Mouse (Mus musculus): ENCODE data around the gene Hoxc11.

Gene Hoxc11

DNA sequence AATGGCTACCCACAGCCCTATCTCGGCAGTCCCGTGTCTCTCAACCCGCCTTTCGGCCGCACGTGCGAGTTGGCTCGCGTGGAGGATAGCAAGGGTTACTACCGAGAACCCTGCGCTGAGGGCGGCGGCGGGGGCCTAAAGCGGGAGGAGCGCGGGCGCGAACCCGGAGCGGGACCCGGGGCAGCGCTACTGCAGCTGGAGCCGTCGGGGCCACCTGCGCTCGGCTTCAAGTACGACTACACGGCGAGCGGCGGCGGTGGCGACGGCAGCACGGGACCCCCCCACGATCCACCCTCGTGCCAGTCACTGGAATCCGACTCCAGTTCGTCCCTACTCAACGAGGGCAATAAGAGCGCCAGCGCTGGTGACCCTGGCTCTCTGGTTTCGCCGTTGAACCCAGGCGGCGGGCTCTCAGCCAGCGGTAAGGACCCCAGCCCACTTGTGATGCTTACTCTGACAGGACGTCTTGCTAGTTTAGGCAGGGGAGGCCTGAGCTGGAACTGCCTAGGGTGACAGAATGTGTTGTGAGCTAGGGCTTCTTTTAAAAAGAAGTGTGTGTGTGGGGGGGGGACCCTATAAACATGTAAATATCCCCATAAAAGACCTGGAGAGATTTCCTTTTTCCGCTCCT is 17.1 kb upstream of the Hoxc11 start:
- DNase-seq (ENCODE audit: low spot score): no peak

DNA sequence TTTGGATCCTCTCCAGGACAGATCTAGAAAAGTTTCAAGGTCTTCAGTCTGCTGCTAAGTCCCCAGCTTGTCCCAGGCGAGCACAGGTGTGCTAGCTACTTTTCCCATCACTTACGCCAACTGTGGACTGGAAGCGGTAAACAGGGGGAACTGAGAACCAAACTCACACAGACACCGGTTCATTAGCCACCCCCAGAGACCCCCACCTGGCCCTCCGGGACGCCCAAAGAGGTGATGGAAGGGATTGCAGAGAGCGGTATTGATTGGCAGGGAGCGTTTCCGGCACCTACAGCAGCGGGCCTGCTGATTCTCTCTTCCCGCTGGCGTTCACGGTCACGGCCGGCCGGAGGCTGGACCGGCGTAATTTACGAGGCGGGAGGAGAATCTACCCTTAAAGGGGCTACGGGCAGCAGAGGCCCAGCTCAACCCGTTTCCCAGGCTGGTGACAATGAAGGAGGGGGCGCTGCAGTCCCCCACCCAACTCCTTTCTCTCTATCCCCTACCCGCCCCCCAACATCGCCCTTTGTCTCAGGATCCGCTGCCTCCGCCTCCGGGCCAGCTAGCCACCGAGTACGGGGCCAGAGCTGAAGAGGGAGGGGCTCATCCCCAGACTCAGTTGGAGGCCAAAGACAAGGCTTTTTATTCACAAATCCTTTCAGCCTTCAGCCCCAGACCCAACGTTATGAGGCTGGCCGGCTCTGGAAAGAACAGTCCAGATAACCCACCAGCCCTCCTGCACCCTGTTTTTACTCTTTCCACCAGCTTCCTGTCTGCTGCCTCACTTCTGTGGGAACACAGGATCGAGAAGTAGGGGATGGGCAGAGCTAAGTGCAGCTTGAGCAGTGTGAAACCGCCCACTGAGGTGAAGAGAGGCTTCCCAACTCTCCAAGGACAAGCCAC is 14.7 kb upstream of the Hoxc11 start:
- no peak for DNase-seq (ENCODE audit: low spot score)

DNA sequence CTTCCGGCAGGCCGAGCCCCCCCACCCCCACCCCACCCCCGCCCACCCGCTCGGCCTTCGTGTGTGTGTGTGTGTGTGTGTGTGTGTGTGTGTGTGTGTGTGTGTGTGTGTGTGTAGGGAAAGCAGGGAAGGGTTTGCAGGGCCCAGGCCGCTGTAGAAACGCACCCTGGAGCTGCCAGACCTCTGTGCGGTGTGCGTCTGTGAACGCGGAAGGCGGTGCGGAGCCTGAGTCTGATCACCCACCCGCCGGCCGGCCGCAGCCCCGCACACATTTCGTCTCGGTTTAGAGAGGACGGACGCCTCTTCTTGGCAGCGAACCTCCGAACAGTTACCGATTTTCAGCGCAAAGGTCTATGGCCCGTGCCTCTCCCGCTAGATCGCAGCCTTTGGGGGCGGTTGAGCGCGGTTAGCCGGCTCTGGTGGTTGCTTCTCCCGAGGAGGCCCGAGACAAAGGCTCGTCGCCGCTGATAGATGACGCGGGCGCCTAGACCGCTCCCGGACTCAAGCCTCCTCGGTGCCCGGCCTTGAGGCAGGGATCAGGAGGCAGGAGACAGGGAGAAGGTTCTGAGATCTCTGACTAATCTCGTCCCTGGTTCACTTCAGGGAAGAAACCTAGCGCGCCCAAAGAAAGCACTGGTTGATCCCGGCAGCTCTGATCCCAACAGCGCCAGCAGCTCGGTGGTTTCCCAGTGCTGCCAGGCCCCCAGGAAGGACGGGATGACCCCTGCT is 11.3 kb upstream of the Hoxc11 start:
- no peak for DNase-seq (ENCODE audit: low spot score)

DNA sequence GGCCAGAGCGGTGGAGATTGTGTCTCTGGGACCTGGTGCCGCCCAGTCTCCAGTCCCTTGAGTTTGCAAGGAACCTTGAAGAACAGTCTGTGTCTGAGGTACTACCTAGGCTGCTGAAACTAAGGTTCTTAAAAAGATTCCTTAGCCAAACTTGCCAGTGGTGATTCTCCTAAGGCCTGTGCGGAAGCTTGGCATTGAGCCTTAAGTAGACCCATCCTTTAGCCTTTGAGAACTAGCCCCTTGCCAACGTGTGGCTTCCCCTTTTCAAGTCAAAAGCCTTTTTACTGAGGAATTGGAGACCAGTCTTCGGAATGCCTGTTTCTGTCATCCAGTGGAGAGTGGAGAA is 10.8 kb upstream of the Hoxc11 start:
- no peak for DNase-seq (ENCODE audit: low spot score)

GRCm38 (mm10) chr15:102945185-102946077 is 8.8 kb upstream of the Hoxc11 start:
- DNase-seq (ENCODE audit: low spot score): no peak

DNA sequence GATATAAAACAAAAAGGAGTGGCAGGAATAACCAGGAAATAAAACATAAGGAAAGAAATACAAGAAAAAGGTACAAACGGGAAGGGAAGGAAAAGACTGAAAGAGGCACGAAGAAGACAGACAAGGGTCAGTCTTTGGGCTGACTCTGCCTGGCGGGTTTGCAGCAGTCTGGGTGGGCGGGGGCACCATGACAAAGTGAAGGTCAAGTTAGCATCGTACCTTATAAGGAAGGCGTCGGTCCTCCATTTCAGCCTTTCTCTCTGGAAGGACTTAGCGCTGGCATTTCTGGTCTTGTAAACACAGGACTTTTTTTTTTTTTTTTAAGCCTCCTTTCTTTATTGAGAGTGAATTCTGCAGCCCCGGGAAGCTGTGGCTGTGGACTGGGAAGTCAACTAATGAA is 7.0 kb upstream of the Hoxc11 start:
- no peak for DNase-seq (ENCODE audit: low spot score)

- DNase-seq (ENCODE audit: low spot score): no peak
These were observed 5.4 kb upstream of the Hoxc11 start for GRCm38 (mm10) chr15:102948842-102949241.

DNA sequence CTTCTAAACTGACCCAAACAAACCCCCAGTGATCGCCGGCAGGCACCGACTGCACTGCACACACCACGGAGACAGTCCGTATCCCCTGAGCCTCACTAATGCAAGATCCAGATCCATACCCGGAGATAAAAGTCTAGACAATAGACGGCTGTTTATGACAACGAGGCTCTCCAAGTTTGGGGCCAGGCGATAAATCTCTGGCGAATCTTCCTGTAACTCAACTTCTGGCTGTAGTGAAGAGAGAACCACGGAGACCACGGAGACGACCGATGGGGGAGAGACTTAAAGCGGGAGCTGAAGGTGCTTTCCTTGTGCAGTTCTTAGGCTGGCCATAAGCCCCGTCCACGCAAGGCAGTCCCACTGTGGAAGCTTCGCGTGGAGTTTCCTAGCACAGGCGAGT is 4.5 kb upstream of the Hoxc11 start:
- DNase-seq (ENCODE audit: low spot score): no peak

GRCm38 (mm10) chr15:102950877-102951276 is 3.4 kb upstream of the Hoxc11 start:
- no peak for DNase-seq (ENCODE audit: low spot score)

GRCm38 (mm10) chr15:102953561-102953960 is 666 bp upstream of the Hoxc11 start:
- no peak for DNase-seq (ENCODE audit: low spot score)

DNA sequence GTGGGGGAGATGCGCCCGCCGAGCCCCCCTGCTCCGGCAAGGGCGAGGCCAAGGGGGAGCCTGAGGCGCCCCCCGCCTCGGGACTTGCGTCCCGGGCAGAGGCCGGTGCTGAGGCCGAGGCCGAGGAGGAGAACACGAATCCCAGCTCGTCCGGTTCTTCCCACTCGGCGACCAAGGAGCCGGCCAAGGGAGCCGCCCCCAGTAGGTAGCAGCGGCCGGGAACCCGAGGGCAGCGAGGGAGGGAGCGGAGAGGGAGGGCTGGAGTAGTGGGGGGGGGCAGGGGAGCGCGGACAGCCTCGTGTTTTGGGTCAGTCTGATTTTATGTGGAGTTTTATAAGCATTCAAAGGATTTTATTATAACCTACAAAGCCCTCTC is 768 bp downstream of the Hoxc11 start:
- no peak for DNase-seq (ENCODE audit: low spot score)

- no peak for DNase-seq (ENCODE audit: low spot score)
These were observed 1.8 kb downstream of the Hoxc11 start for GRCm38 (mm10) chr15:102955833-102956640.

DNA sequence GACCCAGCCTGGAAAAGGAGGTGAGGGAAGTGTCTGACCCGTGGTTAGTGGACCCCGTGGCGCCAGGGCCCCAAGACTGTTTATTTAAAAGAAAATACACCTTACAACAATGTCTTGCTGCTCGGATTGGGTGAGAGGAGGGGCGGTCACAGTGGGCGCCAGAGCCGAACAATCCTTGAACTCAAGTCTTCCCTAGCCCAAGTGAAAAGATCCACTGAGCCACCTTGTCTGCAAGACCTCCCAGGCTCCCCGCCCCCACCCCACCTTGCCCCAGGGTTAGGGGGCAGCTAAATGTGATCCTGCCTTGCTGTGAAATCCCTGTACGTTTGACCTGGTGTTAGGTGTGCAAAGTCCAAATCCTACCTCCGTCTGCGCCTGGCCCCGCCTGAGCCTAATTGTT is 2.7 kb downstream of the Hoxc11 start:
- DNase-seq (ENCODE audit: low spot score): no peak

DNA sequence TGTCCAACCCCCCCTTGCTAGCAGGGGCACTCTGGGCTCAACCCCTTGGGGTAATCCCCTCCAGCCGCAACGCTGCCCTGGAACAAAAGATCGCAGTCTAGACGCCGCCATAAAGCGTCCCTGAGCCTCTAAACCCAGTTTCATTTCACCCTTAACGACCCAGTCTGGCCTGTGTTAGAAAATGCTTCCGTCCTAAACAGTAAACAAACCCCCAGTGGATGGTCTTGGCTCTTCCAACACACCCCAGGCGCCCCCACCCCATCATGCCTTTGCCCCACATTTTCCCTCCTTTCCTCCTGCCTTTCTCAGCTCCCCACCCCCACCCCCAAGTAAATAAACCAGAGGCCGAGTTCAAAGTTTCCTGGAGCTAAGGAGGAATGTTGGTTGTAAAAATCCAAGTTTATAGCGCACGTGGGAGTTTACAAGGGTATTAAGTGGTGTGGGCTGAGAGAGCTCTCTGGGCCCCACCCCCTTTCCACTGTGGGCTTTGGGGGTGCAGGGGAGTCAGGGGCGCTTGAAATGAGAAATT is 5.5 kb downstream of the Hoxc11 start:
- DNase-seq (ENCODE audit: low spot score): no peak

DNA sequence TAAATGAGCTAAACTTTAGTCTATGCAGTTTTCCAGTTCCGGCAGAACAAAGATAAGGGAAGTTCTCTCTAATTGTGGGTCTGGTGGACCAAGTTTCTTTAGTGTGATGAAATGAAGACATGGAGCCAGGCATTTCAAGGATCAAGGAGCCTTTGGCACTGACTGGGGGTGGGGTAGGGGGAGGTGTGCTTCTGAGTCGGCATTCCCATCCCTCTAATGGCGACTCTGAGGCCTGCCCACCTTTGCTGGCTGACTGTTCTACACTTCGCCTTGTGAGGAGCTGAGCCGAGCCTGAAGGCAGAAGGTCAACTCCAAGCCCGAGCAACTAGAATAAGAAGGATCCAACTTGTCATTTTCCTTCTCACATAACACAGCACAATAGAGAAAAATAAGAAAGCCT is 7.5 kb downstream of the Hoxc11 start:
- DNase-seq (ENCODE audit: low spot score): no peak

DNA sequence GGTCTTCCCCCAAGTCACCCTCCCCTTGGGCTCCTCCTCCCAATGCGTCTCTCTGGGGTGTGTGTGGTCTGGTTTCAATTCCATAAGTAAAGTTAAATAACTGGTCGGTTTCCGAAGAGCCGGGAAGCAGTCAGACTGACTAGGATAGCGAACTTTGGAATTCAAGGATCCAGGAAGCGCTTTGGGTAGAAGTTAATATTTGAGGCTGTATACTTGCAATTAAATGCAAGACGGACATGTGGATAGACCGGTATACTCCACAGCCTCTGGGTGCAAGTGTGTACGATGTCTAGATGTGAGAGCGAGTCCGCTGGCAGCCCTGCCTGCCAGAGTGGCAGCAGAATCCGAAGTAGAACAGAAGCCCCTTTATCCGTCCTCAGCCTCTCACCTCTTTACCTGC is 8.3 kb downstream of the Hoxc11 start:
- no peak for DNase-seq (ENCODE audit: low spot score)

DNA sequence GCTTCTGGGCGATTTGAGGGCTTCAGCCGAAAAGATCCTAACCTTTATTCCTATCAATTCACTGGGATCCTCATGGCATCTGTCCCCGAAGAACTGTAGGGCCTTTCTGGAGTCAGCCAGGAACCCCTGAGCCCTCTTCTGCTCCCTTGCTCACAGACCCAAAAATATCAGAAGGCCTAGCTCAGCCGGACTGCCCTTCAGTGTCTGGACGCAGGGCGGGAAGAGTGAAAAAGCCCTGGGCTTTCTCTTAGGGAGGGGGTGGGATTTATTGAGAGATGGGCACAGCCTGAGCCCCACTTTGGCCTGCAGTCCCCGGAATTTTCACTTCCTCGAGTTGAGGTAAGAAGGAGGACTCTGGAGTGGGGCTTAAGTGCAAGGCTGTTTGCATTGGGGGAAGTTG is 9.0 kb downstream of the Hoxc11 start:
- no peak for DNase-seq (ENCODE audit: low spot score)

GRCm38 (mm10) chr15:102963671-102964640 is 9.7 kb downstream of the Hoxc11 start:
- DNase-seq (ENCODE audit: low spot score): no peak

- no peak for DNase-seq (ENCODE audit: low spot score)
These were observed 11.0 kb downstream of the Hoxc11 start for GRCm38 (mm10) chr15:102965003-102965891.

Measured in urinary bladder, postnatal 10 days (tissue).